Mouse (Mus musculus) heart, embryonic 12.5 days (tissue): ENCODE results near the gene Depdc5. TPM values are rescaled to one million over a fixed set of nuclear protein-coding genes. Genes with fewer than 3 reads are reported as not detected.

ENCODE experiments used
- ATAC-seq: fragments of 200-750 bp; cut with Nextera tagmentation; 2 replicates; pipeline ENCODE4 v1.8.0; 2017; ENCODE audit warnings: moderate TSS enrichment, moderate library complexity; ENCODE audit not compliant: insufficient number of reproducible peaks, low FRiP score
- H3K27ac ChIP-seq: fragments of 300-500 bp; sonication (generic); 2 replicates; pipeline ENCODE4 v1.5.1; 2016; ENCODE audit warnings: mild to moderate bottlenecking, moderate library complexity; ENCODE audit not compliant: poor library complexity, severe bottlenecking
- H3K27me3 ChIP-seq: fragments of 300-500 bp; sonication (generic); replicated peaks from 2 replicates; pipeline ENCODE4 v1.6.1; 2016; ENCODE audit warnings: mild to moderate bottlenecking, moderate library complexity
- H3K36me3 ChIP-seq: fragments of 300-500 bp; sonication (generic); 2 replicates; pipeline ENCODE4 v1.6.1; 2016; ENCODE audit warnings: mild to moderate bottlenecking, moderate library complexity
- H3K4me1 ChIP-seq: fragments of 300-500 bp; sonication (generic); replicated peaks from 2 replicates; pipeline ENCODE4 v1.6.1; 2016; ENCODE audit warnings: mild to moderate bottlenecking
- H3K4me2 ChIP-seq: fragments of 300-500 bp; sonication (generic); 2 replicates; pipeline ENCODE4 v1.6.1; 2016; ENCODE audit warnings: mild to moderate bottlenecking, moderate library complexity
- H3K4me3 ChIP-seq: fragments of 300-500 bp; sonication (generic); 2 replicates; pipeline ENCODE4 v1.5.1; 2016; ENCODE audit warnings: mild to moderate bottlenecking
- H3K9ac ChIP-seq: fragments of 300-500 bp; sonication (generic); 2 replicates; pipeline ENCODE4 v1.6.1; 2016; ENCODE audit warnings: mild to moderate bottlenecking, moderate library complexity
- H3K9me3 ChIP-seq: fragments of 300-500 bp; sonication (generic); replicated peaks from 2 replicates; pipeline ENCODE4 v1.6.1; 2016; ENCODE audit warnings: mild to moderate bottlenecking, moderate library complexity
- WGBS: fragments of 180-500 bp; shearing (Covaris S2); methylation state at CpG from one replicate; pipeline ENCODE4 v1.1.7; 2016; 5-methylcytosine and 5-hydroxymethylcytosine counted together
- polyA plus RNA-seq: library from polyadenylated mRNA; unstranded; fragments of >200 nt; fragmentation: Nextera tagmentation; extraction: Ambion mirVana; gene quantifications from 2 replicates; pipeline ENCODE4 v1.2.1, GENCODE M21; 2016

Depdc5 gene
- polyA plus RNA-seq, 1 experiment from 2014 or later, result 23.6 TPM

GRCm38 (mm10) chr5:32998783-32999182, 135.3 kb downstream of the Depdc5 start:
- 78% methylated on average over 4 of the region's 4 CpGs for WGBS
- Histone ChIP-seq H3K4me3 (no peak overlapping the region), H3K27ac (no peak overlapping the region)

DNA sequence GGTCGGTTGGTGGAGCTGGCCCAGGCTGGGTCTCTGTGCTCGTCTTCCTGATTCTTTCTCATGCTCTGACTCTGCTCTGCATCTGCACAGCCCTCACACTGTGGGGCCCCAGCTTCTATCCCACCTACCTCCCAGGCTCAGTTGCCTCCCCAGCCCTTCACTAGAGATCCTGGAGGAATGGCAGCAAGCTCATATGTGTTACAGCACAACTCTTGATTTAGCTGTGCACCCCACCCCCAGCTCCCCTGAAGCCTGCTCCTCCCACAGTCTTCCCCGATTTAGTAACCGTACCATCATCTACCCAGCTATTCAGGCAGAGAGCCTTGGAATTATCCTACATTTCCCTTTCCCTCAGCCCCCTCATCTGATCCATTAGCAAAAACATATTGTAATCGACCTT, 137.6 kb downstream of the Depdc5 start:
- peaks cover 4% of the 10 kb centered on the region for H3K4me1 ChIP-seq
- H3K27ac ChIP-seq, result no peak overlapping the region
- no peak overlapping the region for H3K9ac ChIP-seq
- H3K36me3 ChIP-seq, result no peaks in the 10 kb centered on the region
- no peak overlapping the region for H3K4me2 ChIP-seq
- H3K4me3 ChIP-seq, result no peak overlapping the region
- WGBS, result 73% methylated on average over 5 of the region's 5 CpGs
- no peak for ATAC-seq
- H3K27me3 ChIP-seq, result peaks cover 3% of the 10 kb centered on the region; the same call in 1 of the 2 replicates
- no peaks in the 10 kb centered on the region for H3K9me3 ChIP-seq

More at GRCm38 (mm10) chr5:32998783-32999182, 135.3 kb downstream of the Depdc5 start:
- H3K27me3 ChIP-seq, result peaks cover 3% of the 10 kb centered on the region; the same call in 1 of the 2 replicates
- ATAC-seq, result no peak
- H3K9me3 ChIP-seq, result no peaks in the 10 kb centered on the region
- no peak overlapping the region for H3K9ac ChIP-seq
- H3K36me3 ChIP-seq, result no peaks in the 10 kb centered on the region
- H3K4me2 ChIP-seq, result no peak overlapping the region
- no peaks in the 10 kb centered on the region; the same call in none of the 2 replicates for H3K4me1 ChIP-seq

- ATAC-seq, result no peak
- H3K9ac ChIP-seq, result no peak overlapping the region
- H3K27ac ChIP-seq, result no peak overlapping the region
- WGBS, result 84% methylated on average over 5 of the region's 5 CpGs
- no peak overlapping the region for H3K4me2 ChIP-seq
- no peaks in the 10 kb centered on the region for H3K36me3 ChIP-seq
- no peak overlapping the region for H3K4me3 ChIP-seq
- H3K4me1 ChIP-seq, result peaks cover 12% of the 10 kb centered on the region
- no peaks in the 10 kb centered on the region for H3K9me3 ChIP-seq
- H3K27me3 ChIP-seq, result no peaks in the 10 kb centered on the region
These were observed 139.3 kb downstream of the Depdc5 start for GRCm38 (mm10) chr5:33002781-33003180.

- no peak for ATAC-seq
- no peaks in the 10 kb centered on the region for H3K36me3 ChIP-seq
- H3K4me3 ChIP-seq, result no peak overlapping the region
- H3K9ac ChIP-seq, result no peak overlapping the region
- 70% methylated on average over 6 of the region's 6 CpGs for WGBS
- no peaks in the 10 kb centered on the region for H3K27me3 ChIP-seq
- no peak overlapping the region for H3K4me2 ChIP-seq
- no peaks in the 10 kb centered on the region for H3K9me3 ChIP-seq
- H3K4me1 ChIP-seq, result peaks cover 12% of the 10 kb centered on the region
- H3K27ac ChIP-seq, result no peak overlapping the region
These were observed 140.0 kb downstream of the Depdc5 start for GRCm38 (mm10) chr5:33003500-33003899.

GRCm38 (mm10) chr5:33004110-33004509, 140.6 kb downstream of the Depdc5 start:
- H3K4me3 ChIP-seq, result no peak overlapping the region
- ATAC-seq, result no peak
- no peaks in the 10 kb centered on the region for H3K27me3 ChIP-seq
- no peaks in the 10 kb centered on the region for H3K36me3 ChIP-seq
- no peaks in the 10 kb centered on the region for H3K9me3 ChIP-seq
- WGBS, result 81% methylated on average over 4 of the region's 4 CpGs
- H3K9ac ChIP-seq, result no peak overlapping the region
- H3K27ac ChIP-seq, result no peak overlapping the region
- peaks cover 12% of the 10 kb centered on the region for H3K4me1 ChIP-seq
- H3K4me2 ChIP-seq, result no peak overlapping the region

GRCm38 (mm10) chr5:33005442-33006145, 142.1 kb downstream of the Depdc5 start:
- Histone ChIP-seq H3K27me3 (no peaks in the 10 kb centered on the region), H3K4me2 (no peak overlapping the region), H3K4me3 (no peak overlapping the region), H3K4me1 (peaks cover 16% of the 10 kb centered on the region), H3K9ac (no peak overlapping the region), H3K9me3 (no peaks in the 10 kb centered on the region), H3K27ac (no peak overlapping the region), H3K36me3 (no peaks in the 10 kb centered on the region)
- no peak for ATAC-seq
- 77% methylated on average over 11 of the region's 11 CpGs for WGBS

- no peak for ATAC-seq
- Histone ChIP-seq H3K4me1 (peaks cover 25% of the 10 kb centered on the region), H3K9me3 (no peaks in the 10 kb centered on the region), H3K27ac (no peak overlapping the region), H3K4me3 (no peak overlapping the region), H3K9ac (no peak overlapping the region), H3K27me3 (no peaks in the 10 kb centered on the region), H3K4me2 (no peak overlapping the region), H3K36me3 (no peaks in the 10 kb centered on the region)
- WGBS, result 33% methylated on average over 8 of the region's 8 CpGs
These were observed 143.2 kb downstream of the Depdc5 start for GRCm38 (mm10) chr5:33006670-33007069.

DNA sequence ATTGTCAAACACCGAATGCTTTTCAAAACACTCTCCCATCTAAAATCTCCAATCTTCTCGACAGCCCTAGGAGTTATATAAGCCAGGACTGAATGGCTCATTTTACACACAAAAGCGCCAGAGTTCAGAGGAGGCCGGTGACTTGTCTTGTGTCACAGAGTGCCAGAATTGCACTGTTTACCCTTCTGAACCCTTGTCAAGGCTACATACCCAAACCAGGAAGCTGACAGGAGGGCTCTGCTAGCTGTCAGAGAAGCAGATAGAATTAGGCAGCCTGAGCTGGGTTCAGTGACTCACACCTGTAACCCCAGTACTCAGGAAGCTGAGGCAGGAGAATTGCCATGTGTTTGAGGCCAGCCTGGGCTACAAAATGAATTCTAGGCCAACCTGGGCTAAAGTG, 143.9 kb downstream of the Depdc5 start:
- Histone ChIP-seq H3K27me3 (no peaks in the 10 kb centered on the region), H3K4me2 (no peak overlapping the region), H3K4me3 (no peak overlapping the region), H3K9me3 (no peaks in the 10 kb centered on the region), H3K4me1 (peaks cover 27% of the 10 kb centered on the region), H3K27ac (no peak overlapping the region), H3K36me3 (no peaks in the 10 kb centered on the region), H3K9ac (no peak overlapping the region)
- WGBS, result 66% methylated on average over 4 of the region's 4 CpGs
- ATAC-seq, result no peak

DNA sequence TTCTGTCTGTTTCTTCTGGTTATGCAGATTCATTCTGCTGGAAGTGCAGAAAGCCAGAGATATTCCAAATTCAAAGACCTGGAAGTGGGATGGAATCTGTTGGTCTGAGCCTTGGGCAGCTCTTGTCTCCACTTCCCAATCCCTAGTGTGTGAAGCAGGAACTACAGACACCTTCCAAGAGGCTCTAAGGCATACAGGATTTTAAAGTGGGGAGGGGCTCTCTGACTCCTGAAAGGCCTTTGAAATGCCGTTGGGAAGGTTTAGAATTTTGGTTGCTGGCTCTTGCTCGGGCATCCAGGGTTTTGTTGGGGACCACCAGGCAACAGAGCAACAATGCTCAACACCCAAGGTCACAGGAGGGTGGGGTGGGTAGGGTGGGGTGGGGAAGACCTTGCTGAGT, 145.8 kb downstream of the Depdc5 start:
- no peaks in the 10 kb centered on the region for H3K36me3 ChIP-seq
- H3K9ac ChIP-seq, result no peak overlapping the region
- no peak overlapping the region for H3K4me3 ChIP-seq
- H3K4me2 ChIP-seq, result no peak overlapping the region
- peaks cover 30% of the 10 kb centered on the region for H3K4me1 ChIP-seq
- 66% methylated on average over 2 of the region's 2 CpGs for WGBS
- ATAC-seq, result no peak
- no peaks in the 10 kb centered on the region for H3K9me3 ChIP-seq
- no peaks in the 10 kb centered on the region for H3K27me3 ChIP-seq
- H3K27ac ChIP-seq, result no peak overlapping the region

- Histone ChIP-seq H3K4me1 (peaks cover 30% of the 10 kb centered on the region), H3K36me3 (no peaks in the 10 kb centered on the region), H3K27ac (no peak overlapping the region), H3K9me3 (no peaks in the 10 kb centered on the region), H3K4me2 (no peak overlapping the region), H3K27me3 (no peaks in the 10 kb centered on the region), H3K4me3 (no peak overlapping the region), H3K9ac (no peak overlapping the region)
- WGBS, result 67% methylated on average over 14 of the region's 14 CpGs
- ATAC-seq, result no peak; the same call in 1 of the 2 replicates
These were observed 146.6 kb downstream of the Depdc5 start for GRCm38 (mm10) chr5:33009818-33010812.
